In genomic region chr2:178098021-178098420, GRCm38 (mm10) we compare ENCODE assay signal across 8 mouse cellular contexts. TPM values are rescaled to one million over a fixed set of nuclear protein-coding genes. Genes with fewer than 3 reads are reported as not detected.
DNase-seq lines count a peak whose midpoint lies in the region; ATAC-seq and TF ChIP-seq lines count a peak whose summit lies in the region.

No protein-coding gene starts in this region.

- TF ChIP-seq CTCF in layer of hippocampus, adult 2 months (conservative IDR thresholded peaks at IDR 0.05) = peak; percentile 91

- H3K27ac ChIP-seq in forebrain, embryonic 14.5 days (ENCODE audit: low read depth, low read length) = no peak overlapping the region
- H3K27ac ChIP-seq in forebrain, embryonic 15.5 days (replicated peaks) = no peak overlapping the region
- no peak overlapping the region for H3K27ac ChIP-seq in embryonic facial prominence, embryonic 11.5 days (replicated peaks; ENCODE audit: low read depth, low read length)
- no peak overlapping the region for H3K27ac ChIP-seq in layer of hippocampus, adult 2 months

- H3K36me3 ChIP-seq in forebrain, embryonic 14.5 days (ENCODE audit: control insufficient read depth, insufficient read depth, low read length) = no peaks in the 10 kb centered on the region
- no peaks in the 10 kb centered on the region for H3K36me3 ChIP-seq in forebrain, embryonic 15.5 days
- no peaks in the 10 kb centered on the region for H3K36me3 ChIP-seq in embryonic facial prominence, embryonic 11.5 days (replicated peaks; ENCODE audit: control insufficient read depth, insufficient read depth, low read depth, low read length)

- H3K27me3 ChIP-seq in forebrain, embryonic 14.5 days (replicated peaks; ENCODE audit: control insufficient read depth, insufficient read depth, low read length) = no peaks in the 10 kb centered on the region
- no peaks in the 10 kb centered on the region; the same call in 1 of the 2 replicates for H3K27me3 ChIP-seq in forebrain, embryonic 15.5 days
- no peaks in the 10 kb centered on the region for H3K27me3 ChIP-seq in embryonic facial prominence, embryonic 11.5 days (ENCODE audit: control insufficient read depth, insufficient read depth, low read length)

- no peak overlapping the region for H3K9ac ChIP-seq in forebrain, embryonic 14.5 days (ENCODE audit: low read length)
- no peak overlapping the region for H3K9ac ChIP-seq in forebrain, embryonic 15.5 days (replicated peaks)
- H3K9ac ChIP-seq in embryonic facial prominence, embryonic 11.5 days (replicated peaks; ENCODE audit: low read length) = no peak overlapping the region

- H3K9me3 ChIP-seq in forebrain, embryonic 14.5 days (replicated peaks; ENCODE audit: control insufficient read depth, low read length) = no peaks in the 10 kb centered on the region
- no peaks in the 10 kb centered on the region for H3K9me3 ChIP-seq in forebrain, embryonic 15.5 days
- no peaks in the 10 kb centered on the region for H3K9me3 ChIP-seq in embryonic facial prominence, embryonic 11.5 days (replicated peaks; ENCODE audit: control insufficient read depth, low read length)

- peak; percentile 64 for DNase-seq in forebrain, embryonic 14.5 days (ENCODE audit: low spot score)
- DNase-seq in 416B (ENCODE audit: low read depth) = peak; percentile 41
- peak; percentile 50 for DNase-seq in adrenal gland, postnatal 14 days
- DNase-seq in embryonic facial prominence, embryonic 11.5 days (ENCODE audit: low spot score) = peak; percentile 75
- peak; percentile 48 to 78 for DNase-seq in layer of hippocampus, adult 2 months (ENCODE audit: low spot score in 2 of 2)
- peak; percentile 21 to 41 for DNase-seq in lung, postnatal 4 days
- DNase-seq in thymus, postnatal 25 days = peak; percentile 53

- no peaks in the 10 kb centered on the region for H3K4me1 ChIP-seq in forebrain, embryonic 14.5 days (ENCODE audit: control insufficient read depth, insufficient read depth, low read length)
- H3K4me1 ChIP-seq in forebrain, embryonic 15.5 days = no peaks in the 10 kb centered on the region
- no peaks in the 10 kb centered on the region for H3K4me1 ChIP-seq in embryonic facial prominence, embryonic 11.5 days (ENCODE audit: control insufficient read depth, insufficient read depth, low read length)

- WGBS in forebrain, embryonic 14.5 days = 6% methylated on average over 2 of the region's 2 CpGs
- WGBS in forebrain, embryonic 15.5 days = 4% methylated on average over 2 of the region's 2 CpGs
- 3% methylated on average over 2 of the region's 2 CpGs for WGBS in embryonic facial prominence, embryonic 11.5 days

- H3K4me2 ChIP-seq in forebrain, embryonic 14.5 days (ENCODE audit: low read length) = no peak overlapping the region
- no peak overlapping the region for H3K4me2 ChIP-seq in forebrain, embryonic 15.5 days (replicated peaks)
- no peak overlapping the region for H3K4me2 ChIP-seq in embryonic facial prominence, embryonic 11.5 days (ENCODE audit: low read depth, low read length)

- 0 out of 2 replicates have a peak, but pooled peaks have one; percentile 28 for ATAC-seq in forebrain, embryonic 14.5 days
- ATAC-seq in forebrain, embryonic 15.5 days (replicated peaks) = no peak
- no peak for ATAC-seq in embryonic facial prominence, embryonic 11.5 days (replicated peaks; ENCODE audit: insufficient number of reproducible peaks, low FRiP score, low TSS enrichment, low read depth)

- H3K4me3 ChIP-seq in forebrain, embryonic 14.5 days (ENCODE audit: low read depth, low read length) = no peak overlapping the region
- no peak overlapping the region for H3K4me3 ChIP-seq in forebrain, embryonic 15.5 days
- H3K4me3 ChIP-seq in embryonic facial prominence, embryonic 11.5 days (ENCODE audit: low read depth, low read length) = no peak overlapping the region
- no peak overlapping the region for H3K4me3 ChIP-seq in layer of hippocampus, adult 2 months

RNA-seq across cellular contexts. Expression of gene Zfp931, which starts 19.7 kb away (rescaled TPM):
- 14.2 and 15.3 TPM in 2 replicates for polyA plus RNA-seq in forebrain, embryonic 14.5 days (2014; fragmentation: Nextera tagmentation; extraction: Ambion mirVana)
- polyA plus RNA-seq in forebrain, embryonic 15.5 days (2015; fragmentation: Nextera tagmentation; extraction: Ambion mirVana) = 13.4 TPM in 2 replicates
- total RNA-seq in adrenal gland, postnatal 14 days (2021) = 20.8 and 23.9 TPM in 2 replicates
- polyA plus RNA-seq in embryonic facial prominence, embryonic 11.5 days (2014; fragmentation: Nextera tagmentation; extraction: Ambion mirVana) = 18.8 and 22.9 TPM in 2 replicates
- 10 to 100 TPM; 27.0 to 29.1 TPM for total RNA-seq in layer of hippocampus, adult 2 months (2021)

RNA-seq across cellular contexts. Expression of gene Phactr3, which starts 20.8 kb away (rescaled TPM):
- polyA plus RNA-seq in forebrain, embryonic 14.5 days (2014; fragmentation: Nextera tagmentation; extraction: Ambion mirVana) = 56.4 and 66.7 TPM in 2 replicates
- 53.9 and 57.5 TPM in 2 replicates for polyA plus RNA-seq in forebrain, embryonic 15.5 days (2015; fragmentation: Nextera tagmentation; extraction: Ambion mirVana)
- 1.5 and 4.1 TPM in 2 replicates for total RNA-seq in adrenal gland, postnatal 14 days (2021)
- 5.6 and 8.0 TPM in 2 replicates for polyA plus RNA-seq in embryonic facial prominence, embryonic 11.5 days (2014; fragmentation: Nextera tagmentation; extraction: Ambion mirVana)
- 100 to 1,000 TPM; 139 to 141 TPM for total RNA-seq in layer of hippocampus, adult 2 months (2021)
